Mouse (Mus musculus): Measurements from ENCODE around the gene Hpse.

Hpse gene

DNA sequence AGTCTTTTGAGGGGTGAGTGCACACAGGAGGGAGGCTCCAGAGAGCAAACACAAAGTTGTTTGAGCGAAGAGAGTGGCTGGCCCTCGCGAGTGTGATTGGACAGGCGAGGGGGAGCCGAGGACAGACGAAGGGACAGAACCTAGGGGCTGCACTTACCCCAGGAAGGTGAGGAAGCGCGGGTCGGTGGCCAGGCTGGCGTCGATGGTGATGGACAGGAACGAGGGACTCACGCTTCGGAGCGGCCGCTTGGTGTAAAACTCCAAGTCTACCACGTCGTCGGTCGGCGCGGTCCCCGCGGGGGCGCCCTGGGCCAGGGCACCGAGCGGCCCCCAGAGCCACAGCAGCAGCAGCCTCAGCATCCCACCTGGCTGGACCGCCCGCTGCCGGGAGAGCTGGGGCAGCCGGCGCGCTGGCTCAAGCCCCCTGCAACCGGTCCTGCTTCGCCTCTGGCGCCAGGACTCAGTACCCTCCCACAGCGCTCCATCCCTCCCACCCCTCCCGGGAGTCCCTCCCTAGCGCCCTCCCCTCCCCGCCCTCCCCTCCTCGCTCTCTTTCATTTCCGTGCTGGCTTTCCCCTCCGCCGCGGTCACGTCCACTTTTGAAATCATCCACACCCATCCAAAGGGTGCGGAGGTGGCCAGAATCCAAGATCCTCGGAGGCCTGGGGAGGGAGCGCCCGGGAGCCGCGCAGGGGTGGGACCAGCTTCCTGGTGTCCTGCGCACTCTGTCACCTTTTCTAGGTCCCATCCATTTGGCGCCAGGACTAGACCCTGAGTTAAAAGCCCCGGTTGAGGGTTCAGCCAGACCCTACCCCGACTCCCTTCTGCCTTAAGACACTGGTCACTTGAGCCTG lies at the start of gene Hpse:
Hpse (minus strand) TSS at position 482 of the 854 bp plus-strand sequence.
- DNase-seq, result peak; percentile 58 to 72

DNA sequence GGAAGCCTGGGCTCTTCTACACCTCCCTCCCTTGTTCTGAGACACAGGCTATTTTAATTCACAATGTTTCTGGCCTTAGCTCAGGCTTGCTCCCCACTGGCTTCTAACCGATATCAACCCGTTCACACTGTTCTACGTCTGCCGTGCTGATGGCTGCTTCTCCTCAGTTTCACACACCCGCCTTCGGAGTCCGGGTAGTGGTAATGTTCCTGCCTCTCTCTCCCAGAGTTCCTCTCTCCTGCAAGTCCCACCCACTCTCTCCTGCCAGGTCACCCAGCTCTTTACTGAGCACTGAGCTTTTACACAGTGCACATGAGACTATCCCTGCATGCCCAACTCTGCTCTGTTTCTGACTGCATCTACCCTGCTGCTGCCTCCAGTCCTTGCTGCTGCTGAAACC lies 46.5 kb upstream of the Hpse start:
- DNase-seq, result no peak

DNA sequence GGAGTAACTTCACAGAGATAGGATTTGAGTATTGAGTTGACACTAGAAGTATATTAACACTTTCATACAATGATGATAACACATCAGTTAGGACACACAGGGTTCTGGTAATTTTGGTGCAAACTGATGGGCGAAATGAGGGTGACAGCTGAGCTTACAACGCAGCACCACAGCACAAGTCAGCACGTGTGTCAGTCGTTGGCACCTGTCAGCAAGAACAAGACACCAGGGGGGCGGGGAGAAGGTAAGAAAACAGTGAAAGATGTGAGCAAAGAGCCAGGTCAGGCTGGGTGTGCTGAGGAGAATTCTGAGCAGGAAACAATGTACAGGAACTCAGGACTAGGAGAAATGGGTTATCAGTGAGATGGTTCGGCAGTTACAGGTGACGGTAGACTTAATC lies 42.2 kb upstream of the Hpse start:
- no peak for DNase-seq

DNA sequence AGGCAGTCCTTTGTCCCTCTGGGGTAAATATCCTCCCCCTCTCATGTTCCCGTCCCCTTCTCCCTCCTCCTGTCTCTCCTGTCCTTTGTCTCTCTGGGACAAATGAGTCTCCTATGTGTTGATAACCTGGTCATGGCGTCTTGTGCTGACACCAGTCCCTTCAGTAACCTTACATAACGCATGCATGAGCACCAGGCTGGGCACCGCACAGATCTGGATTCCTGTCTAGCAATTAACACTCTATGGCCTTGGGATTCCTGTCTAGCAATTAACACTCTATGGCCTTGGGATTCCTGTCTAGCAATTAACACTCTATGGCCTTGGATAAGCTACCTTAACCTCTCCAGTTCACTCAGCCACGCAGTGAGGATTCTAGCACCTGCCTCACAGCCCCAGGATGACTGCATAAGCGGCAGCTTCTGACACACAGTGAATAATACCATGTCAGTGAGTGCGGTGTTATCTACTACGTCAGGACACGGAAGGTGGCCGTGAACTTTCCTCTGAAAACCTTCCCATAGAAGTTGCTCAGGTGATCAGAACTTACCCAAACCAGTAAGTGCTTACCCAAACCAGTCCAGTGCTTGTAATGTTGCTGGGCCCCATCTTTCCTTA lies 40.6 kb upstream of the Hpse start:
- DNase-seq, result no peak

DNA sequence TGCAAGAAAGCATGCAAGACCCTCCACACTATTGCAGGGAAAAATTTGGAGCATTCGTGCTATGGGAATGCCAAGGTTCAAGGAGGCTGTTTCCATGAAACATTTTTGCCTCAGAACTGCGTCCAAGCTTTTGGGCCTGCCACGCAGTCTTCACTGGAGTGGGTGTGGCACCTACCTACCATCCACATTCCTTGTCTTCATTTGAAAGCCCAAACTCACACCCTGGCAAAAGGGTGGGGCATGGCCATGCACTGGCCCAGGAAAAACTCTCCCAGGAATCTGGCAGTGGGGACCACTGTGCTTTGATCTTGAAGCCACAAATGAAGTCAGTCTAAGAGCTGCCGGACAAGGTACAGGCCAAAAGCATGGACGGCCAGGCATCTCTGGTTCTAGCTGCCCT lies 38.6 kb upstream of the Hpse start:
- no peak for DNase-seq

DNA sequence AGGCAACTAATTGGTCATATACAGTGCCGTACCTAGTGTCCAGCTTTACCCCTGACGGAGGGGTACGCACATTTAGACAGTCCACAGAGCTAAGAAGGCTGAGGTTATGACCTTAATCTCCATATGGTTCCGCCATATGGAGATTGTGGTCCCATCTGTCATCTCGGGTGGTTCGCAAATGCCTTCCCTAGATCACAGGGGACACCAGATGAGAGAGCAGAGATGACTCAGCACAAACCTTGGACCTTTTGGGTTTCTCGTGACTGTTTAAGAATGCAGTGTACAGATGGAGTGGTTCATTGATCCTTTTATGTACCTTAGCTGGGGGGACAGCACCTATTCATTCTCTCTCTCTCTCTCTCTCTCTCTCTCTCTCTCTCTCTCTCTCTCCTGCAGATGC lies 33.9 kb upstream of the Hpse start:
- no peak for DNase-seq

DNA sequence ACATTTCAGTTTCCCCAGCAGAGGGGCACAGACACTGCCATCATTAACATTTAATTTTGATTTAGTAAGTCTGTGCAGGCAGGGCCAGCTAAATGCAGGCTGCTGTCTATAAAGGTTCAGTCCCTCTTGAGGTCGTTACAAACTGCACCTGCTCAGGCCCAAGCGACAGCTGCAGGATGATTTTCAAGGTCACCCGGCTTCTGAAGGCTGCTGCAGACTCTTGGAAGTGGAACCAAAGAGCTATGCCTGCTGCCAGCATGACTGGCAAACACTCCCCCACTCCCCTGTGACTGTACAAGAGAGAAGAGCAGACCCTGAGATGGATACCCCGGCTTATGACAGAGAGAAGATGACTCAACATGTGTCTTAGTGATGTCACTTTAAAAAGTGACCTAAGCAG lies 32.1 kb upstream of the Hpse start:
- no peak for DNase-seq

DNA sequence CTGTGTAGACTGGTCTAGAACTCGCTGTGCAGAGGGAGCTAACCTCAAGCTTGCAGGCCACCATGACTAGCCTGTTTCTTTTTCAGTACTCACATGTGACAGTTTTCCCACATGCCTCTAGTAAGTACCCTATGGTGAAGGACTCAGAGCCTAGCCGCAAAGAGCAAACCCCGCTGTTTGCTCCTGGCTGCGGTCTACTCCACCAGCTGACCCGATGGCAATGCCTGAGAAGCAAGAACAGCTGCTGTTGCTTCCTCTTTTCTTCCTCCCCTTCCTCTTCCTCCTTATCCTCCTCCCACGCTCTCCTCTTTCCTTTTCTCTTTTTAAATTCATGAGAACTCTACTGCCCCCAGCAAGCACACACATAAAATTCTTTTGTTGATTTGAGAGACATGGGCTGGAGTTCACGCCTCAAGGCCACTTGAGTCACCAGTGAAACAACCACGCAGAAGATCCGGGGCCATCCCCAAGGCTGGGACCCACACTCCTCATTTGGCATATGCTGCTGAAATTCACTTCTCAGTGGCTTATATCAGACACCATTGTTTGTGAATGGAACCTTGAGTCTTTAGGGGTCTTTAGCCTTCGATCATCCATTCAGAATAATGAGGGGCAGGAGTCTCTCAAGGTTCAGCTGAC lies 31.2 kb upstream of the Hpse start:
- peak in 1 of 2 experiments; percentile 5 for DNase-seq

DNA sequence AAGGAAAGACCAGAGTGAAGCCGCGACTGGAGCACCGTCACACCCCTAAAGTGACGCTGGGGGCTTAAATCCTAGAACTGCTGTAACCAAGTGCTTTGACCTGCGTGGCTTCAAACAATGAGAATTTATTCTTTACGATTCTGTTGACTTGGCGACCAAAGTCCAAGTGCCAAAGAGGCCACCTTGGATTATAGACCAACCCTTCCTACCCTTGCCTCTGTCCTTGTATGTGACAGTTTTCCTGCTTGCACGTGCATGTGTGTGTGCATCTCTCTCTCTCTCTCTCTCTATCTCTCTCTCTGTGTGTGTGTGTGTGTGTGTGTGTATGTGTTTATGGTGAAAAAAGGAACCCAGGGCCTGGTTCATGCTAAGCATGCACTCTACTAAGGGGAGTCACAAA lies 19.3 kb upstream of the Hpse start:
- DNase-seq, result no peak

DNA sequence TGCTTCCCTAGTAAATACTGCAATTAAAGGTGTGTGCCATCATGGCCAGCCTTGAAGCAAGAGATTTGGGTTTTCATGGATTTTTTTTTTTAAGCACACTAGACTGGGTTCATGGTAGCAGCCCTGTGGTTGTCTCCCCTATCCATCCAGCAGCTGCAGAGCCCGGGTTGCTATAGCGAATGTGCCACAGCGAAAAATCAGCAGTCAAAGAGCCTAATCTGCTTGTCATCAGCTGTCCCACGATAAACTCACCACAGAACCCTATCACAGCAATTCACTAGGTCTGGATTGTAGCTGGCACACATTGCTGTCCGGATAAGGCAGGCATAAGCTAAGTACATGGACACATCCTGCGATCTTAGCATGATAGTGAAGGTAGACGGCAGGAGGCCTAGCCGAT lies 17.4 kb upstream of the Hpse start:
- no peak for DNase-seq

DNA sequence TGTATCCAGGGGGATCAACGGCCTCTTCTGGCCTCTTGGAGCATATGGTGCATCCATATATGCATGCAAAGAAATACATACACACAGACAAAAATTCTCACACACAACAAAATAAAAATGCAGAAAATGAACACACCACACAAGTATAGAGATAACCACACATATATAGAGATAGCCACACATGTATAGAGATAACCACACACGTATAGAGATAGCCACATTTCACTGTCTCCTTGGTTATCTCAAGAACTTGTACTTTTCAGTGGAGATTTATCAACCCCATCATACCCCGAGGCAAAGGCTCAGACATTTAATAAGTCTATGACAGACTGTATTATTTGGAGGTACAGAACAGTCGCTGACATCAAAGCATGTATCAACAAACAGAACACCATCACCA lies 15.0 kb upstream of the Hpse start:
- DNase-seq, result no peak

DNA sequence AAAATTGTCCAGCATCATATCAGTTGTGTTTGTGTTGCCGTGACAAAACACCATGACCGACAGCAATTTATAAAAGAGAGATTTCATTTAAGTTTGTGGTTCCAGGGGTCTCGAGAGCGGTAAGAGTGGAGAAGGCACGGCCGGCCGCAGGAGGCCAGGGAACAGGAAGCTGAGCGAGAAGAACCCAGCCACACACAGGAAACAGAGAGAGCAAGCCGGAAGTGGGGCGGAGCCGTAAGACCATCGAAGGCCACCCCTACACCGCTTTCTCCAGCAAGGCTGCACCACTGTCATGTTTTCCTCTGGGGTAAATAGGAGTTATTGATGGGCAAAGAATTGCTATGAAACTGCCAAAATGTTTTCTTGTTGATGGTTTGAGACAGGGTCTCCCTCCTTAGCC lies 9.2 kb upstream of the Hpse start:
- DNase-seq, result peak; percentile 18 to 29

DNA sequence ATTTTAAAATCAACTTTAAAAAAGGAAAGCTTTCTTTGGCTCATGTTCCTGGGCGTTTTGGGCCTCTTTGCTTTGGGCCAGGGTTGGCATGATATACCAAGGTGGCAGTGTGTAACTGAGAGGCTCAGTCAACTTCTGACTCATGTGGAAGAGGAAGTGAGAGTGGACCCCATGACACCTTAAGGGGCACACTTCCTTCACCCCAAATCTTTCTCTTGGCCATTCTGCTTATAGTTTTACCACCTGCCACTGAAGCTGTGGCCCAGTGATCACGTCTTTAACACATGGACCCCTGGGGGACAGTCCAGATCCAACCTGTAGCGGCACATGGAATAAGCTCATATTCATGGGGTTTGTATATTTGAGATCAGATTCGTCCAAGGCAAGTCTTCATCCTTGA lies 6.5 kb upstream of the Hpse start:
- no peak for DNase-seq

DNA sequence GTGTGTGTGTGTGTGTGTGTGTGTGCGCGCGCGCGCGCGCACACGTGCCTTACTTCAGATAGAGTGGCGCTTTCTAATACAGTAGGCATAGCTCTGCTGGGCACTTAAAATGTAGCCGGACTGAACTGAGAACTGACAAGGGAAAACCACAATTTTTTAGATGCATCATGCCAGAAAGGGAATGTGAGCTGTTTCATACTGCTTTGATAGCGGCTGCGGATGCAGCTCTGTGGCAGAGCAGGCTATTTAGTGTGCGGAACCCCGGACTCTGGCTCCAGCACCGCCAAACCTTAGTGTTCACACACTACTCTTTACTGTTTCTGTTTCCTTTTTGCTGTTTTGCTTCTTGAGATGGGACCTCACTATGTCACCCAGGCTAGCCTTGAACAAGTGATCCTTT lies 2.8 kb downstream of the Hpse start:
- no peak for DNase-seq

DNA sequence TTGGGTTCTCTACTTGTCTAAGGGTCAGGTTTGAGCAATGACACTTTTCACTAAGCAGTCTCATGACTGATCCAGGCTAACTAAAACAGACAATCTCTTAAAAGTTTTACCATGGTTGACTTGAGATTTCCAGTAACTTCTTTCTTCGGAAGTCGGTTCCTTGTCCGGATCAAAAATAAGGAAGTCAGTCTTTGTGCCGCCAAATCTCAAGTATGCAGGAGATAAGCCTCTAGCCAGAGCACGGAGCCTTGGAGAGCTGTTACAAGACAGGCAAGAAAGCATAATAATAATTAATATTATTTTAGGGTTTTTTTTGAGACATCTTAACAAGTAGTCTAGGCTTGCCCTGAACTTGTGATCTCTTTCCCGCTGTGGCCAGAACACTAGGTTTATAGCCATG lies 8.3 kb downstream of the Hpse start:
- no peak for DNase-seq

DNA sequence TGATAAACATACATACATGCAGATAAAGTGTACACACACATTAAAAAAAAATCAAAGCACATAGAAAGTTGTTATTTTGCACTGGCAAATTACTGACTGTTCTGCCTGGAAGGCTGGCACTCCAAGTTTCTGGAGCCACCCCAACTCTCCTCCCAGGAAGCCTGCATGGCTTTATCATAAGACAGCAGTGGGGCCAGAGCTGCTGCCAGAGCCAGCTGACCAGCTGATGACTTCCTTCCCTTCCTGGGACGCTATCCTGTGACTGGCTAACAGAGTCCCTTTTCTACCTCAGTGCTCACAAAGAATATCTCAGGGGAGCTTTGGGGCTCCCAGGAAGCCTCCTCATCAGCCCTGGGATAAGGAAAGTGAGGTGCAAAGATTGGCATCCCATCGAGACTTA lies 9.5 kb downstream of the Hpse start:
- DNase-seq, result no peak

DNA sequence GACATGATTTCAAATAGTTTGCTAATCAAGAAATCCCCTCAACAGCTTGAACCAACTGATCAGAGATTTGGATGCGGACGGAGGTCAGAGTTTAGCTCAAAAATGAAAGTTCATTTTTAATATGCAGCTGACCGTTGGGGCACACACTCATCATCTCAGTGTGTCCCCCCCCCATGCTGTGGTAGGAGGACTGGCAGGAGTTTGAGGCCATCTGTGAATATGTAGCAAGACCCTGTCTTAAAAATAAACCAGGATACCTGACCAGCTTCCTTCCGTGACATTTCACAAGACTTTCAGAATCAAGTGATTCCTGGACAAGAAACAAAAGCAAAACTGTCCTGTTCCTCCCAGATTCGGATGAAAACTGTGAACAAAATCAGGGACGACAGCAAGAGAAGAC lies 10.5 kb downstream of the Hpse start:
- no peak for DNase-seq

DNA sequence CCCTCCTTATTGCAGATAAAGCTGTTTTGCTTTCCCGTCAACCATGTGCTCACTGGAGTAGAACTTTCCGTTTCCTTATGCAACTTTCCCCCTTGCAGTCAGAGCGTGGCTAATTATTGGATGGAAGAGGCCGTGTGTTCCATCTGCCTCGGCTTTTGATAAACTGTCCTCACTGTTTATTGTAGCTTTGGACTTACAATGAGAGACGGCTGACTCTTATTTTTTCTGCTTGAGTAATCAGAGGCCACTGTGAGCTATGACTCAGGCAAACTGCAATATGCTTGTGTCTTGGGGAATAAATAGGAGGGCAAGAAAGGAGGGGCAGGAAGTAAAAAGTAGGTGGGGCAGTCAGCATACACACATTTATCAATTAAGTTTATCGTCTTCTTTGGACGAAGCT lies 12.8 kb downstream of the Hpse start:
- DNase-seq, result no peak

DNA sequence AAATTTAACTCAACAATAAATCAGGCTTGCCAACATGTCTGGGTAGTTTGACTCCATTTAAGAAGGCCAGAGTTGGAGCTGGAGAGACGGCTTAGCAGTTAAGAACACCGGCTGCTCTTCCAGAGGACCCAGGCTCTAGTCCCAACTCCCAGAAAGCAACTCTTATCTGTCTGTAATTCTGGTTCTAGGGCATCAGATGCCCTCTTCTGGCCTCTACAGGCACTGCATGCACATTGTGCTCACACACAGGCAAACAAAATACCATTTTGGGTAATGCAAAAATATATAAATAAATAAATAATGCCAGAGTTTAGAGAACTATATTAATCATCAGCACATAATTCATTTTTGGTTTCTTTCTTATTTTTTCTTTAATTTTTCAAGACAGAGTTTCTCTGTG lies 15.2 kb downstream of the Hpse start:
- DNase-seq, result no peak

DNA sequence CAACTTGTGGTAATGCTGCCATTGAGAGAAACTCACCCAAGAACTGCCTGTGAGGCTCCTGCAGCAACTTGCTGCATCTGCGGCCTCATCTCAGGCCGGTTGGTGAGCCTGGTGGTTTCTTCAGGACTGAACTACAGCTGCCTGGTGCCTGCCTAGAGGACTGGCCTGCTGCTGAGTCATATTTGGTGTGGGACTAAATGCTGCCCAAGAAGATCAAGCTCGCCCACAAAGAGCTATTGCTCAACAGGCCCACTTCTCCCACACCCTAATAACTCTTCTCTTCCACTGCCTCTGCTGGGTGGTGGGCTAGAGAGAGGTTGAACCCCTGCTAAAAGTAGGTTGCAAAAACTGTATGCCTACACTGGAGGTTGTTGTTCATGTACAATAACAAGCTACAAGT lies 17.2 kb downstream of the Hpse start:
- DNase-seq, result no peak

DNA sequence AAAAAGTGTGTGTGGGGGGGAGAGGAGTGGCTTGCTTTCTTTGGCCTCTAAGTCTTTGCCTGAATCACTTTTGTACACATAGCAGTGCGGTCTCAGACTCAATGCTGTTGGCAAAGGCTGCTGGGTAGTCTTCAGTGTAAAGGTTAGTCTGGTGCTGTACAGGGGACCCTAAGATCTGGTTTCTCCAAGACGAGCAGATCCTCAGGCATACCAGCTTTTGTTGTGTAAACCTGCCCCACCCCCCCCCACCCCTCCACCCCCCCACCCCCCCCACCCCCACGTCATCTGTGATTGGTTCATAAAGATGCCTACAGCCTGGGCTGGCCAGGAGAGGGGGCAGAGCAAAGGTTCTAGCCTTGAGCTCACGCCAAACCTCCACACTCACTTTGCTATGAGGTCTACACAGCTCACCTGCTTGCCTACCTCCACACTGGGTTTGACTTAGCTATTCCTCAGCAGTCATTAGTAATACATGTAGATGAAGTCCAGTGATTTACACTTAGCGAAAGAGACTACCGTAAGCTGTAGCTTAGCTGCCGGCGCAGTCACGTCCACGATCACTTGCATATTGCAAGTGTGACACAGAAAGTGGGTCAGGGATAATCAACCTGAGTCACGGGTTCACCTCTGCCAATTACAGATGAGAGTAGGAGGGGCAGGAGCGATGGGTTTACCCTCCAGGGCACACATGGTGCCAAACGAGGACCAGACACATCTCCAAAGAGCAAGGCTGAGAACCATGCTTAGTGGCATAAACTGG lies 18.5 kb downstream of the Hpse start:
- DNase-seq, result no peak

DNA sequence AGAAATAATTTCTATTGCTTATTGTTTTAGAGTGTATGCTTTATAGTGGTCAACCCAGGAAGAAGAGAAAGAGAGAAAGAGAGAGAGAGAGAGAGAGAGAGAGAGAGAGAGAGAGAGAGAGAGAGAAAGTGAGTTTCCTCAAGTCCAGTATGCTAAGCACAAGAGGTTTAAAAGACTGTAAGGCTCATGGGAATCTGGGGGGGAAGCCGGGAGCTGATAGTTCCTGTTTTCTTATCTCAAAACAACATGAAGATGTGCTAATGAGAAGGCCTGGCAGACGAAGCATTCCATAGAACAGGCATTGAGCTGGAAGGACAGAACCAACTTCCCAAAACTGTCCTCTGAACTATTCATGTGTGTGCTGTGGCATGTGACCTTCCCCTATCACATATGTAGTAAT lies 21.6 kb downstream of the Hpse start:
- DNase-seq, result no peak

DNA sequence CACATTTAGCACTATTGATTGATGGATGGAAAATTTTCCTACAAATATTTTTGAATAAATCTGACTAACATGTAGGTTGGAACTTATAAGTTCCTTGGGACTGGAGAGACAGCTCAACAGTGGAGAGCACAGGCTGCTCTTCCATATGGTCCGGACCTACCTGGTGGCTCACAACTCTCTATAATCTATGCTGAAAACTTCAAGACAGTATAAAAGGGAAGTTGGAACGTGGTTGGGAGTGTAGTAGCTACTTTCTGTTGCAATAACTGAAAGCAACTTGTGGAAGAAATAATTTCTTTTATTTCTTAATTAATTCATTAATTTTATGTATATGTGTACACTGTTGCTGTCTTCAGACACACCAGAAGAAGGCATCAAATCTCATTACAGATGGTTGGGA lies 22.1 kb downstream of the Hpse start:
- DNase-seq, result no peak

DNA sequence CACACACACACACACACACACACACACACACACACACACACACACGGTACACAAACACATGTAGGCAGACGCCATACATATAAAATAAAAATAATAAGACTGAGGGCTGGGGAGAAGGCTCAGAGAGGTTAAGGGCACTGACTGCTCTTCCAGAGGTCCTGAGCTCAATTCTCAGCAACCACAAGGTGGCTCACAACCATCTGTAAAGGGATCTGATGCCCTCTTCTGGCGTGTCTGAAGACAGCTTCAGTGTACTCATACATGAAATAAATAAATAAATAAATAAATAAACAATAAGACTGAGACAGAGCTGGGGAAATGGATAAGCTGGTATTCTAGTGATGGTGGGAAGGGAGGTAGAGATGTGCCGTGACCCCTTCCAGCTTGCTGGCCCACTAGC lies 33.9 kb downstream of the Hpse start:
- DNase-seq, result no peak

Measured in lung, postnatal 4 days (tissue).